Mouse (Mus musculus): ENCODE data around the gene Ccdc124. TPM values are rescaled to one million over a fixed set of nuclear protein-coding genes. Genes with fewer than 3 reads are reported as not detected.

The Ccdc124 gene
- polyA plus RNA-seq, 1 experiment from 2014 or later = 109 TPM

GRCm38 (mm10) chr8:70880546-70880945, 6.8 kb upstream of the Ccdc124 start:
- Histone ChIP-seq H3K36me3 (ENCODE audit: control insufficient read depth, insufficient read depth, low read length) (no peaks in the 10 kb centered on the region), H3K9ac (ENCODE audit: low read depth, low read length) (peak overlapping the region; percentile 28), H3K27me3 (ENCODE audit: control insufficient read depth, insufficient read depth, low read length) (no peaks in the 10 kb centered on the region), H3K9me3 (replicated peaks; ENCODE audit: control insufficient read depth, low read length) (no peaks in the 10 kb centered on the region), H3K4me3 (ENCODE audit: low read depth, low read length) (no peak overlapping the region), H3K4me2 (no peak overlapping the region; the same call in 1 of the 2 replicates), H3K27ac (ENCODE audit: low read depth, low read length) (no peak overlapping the region), H3K4me1 (ENCODE audit: control insufficient read depth, insufficient read depth, low read length) (peaks cover 6% of the 10 kb centered on the region; the same call in 1 of the 2 replicates)
- 15% methylated on average over 11 of the region's 11 CpGs for WGBS (ENCODE audit: insufficient replicate concordance)
- ATAC-seq (replicated peaks; ENCODE audit: insufficient number of reproducible peaks, low FRiP score, low TSS enrichment) = no peak

DNA sequence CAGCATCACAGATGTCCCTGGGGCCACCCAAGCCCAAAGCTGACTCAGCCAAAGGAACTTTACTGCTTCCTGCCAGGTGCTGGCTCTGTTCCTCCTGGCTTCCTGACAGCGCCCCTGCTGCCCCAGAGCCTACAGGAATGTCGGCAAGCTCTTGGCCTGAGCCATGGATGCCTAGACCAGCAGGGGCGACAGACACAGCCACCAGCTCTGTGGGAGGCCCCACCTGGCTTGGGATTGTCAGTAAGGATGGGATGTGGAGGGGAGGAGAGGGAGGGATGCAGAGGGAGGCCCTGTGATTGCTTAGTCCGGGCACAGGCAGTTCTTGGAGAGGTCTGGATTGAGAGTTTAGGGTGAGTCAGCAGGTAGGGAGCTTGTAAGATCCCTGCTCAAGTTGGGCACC, 6.4 kb upstream of the Ccdc124 start:
- ATAC-seq (replicated peaks; ENCODE audit: insufficient number of reproducible peaks, low FRiP score, low TSS enrichment) = no peak
- H3K9ac ChIP-seq (ENCODE audit: low read depth, low read length) = no peak overlapping the region; the same call in 1 of the 2 replicates
- no peaks in the 10 kb centered on the region for H3K36me3 ChIP-seq (ENCODE audit: control insufficient read depth, insufficient read depth, low read length)
- H3K4me2 ChIP-seq = no peak overlapping the region
- H3K4me1 ChIP-seq (ENCODE audit: control insufficient read depth, insufficient read depth, low read length) = peaks cover 6% of the 10 kb centered on the region; the same call in 1 of the 2 replicates
- no peaks in the 10 kb centered on the region for H3K9me3 ChIP-seq (replicated peaks; ENCODE audit: control insufficient read depth, low read length)
- WGBS (ENCODE audit: insufficient replicate concordance) = 4% methylated on average over 4 of the region's 4 CpGs
- H3K4me3 ChIP-seq (ENCODE audit: low read depth, low read length) = no peak overlapping the region
- H3K27ac ChIP-seq (ENCODE audit: low read depth, low read length) = no peak overlapping the region
- no peaks in the 10 kb centered on the region for H3K27me3 ChIP-seq (ENCODE audit: control insufficient read depth, insufficient read depth, low read length)

DNA sequence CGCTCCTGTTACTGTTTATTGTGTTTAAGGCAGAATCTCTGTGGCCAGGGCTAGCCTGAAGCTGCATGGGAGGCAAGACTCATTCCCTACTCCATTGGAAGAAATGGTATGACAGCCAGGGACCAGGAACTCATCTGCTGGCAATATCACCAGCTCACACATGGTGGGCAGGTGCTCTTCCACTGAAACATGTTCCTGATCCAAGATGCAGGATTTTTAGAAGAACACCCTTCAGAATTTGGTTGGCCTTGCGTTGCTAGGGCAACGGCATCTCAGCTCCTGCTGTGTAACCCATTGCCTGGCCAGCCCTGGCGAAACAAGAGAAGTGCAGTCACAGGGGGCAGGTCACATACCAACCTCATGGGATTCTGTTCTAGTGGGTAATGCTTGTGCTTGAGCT, 5.8 kb upstream of the Ccdc124 start:
- 55% methylated on average over 4 of the region's 4 CpGs for WGBS (ENCODE audit: insufficient replicate concordance)
- no peak for ATAC-seq (replicated peaks; ENCODE audit: insufficient number of reproducible peaks, low FRiP score, low TSS enrichment)

GRCm38 (mm10) chr8:70878178-70878577, 4.4 kb upstream of the Ccdc124 start:
- no peak overlapping the region for H3K9ac ChIP-seq (ENCODE audit: low read depth, low read length)

More for the DNA sequence above, 5.8 kb upstream of the Ccdc124 start:
- Histone ChIP-seq H3K9ac (ENCODE audit: low read depth, low read length) (no peak overlapping the region), H3K9me3 (replicated peaks; ENCODE audit: control insufficient read depth, low read length) (no peaks in the 10 kb centered on the region), H3K27me3 (ENCODE audit: control insufficient read depth, insufficient read depth, low read length) (no peaks in the 10 kb centered on the region), H3K4me1 (ENCODE audit: control insufficient read depth, insufficient read depth, low read length) (peaks cover 6% of the 10 kb centered on the region; the same call in 1 of the 2 replicates), H3K36me3 (ENCODE audit: control insufficient read depth, insufficient read depth, low read length) (no peaks in the 10 kb centered on the region), H3K27ac (ENCODE audit: low read depth, low read length) (no peak overlapping the region), H3K4me3 (ENCODE audit: low read depth, low read length) (no peak overlapping the region), H3K4me2 (no peak overlapping the region)

GRCm38 (mm10) chr8:70876382-70876781, 2.6 kb upstream of the Ccdc124 start:
- no peak overlapping the region for H3K4me2 ChIP-seq
- no peaks in the 10 kb centered on the region for H3K27me3 ChIP-seq (ENCODE audit: control insufficient read depth, insufficient read depth, low read length)
- 52% methylated on average over 4 of the region's 4 CpGs for WGBS (ENCODE audit: insufficient replicate concordance)
- no peaks in the 10 kb centered on the region for H3K9me3 ChIP-seq (replicated peaks; ENCODE audit: control insufficient read depth, low read length)
- H3K36me3 ChIP-seq (ENCODE audit: control insufficient read depth, insufficient read depth, low read length) = no peaks in the 10 kb centered on the region
- no peak overlapping the region for H3K9ac ChIP-seq (ENCODE audit: low read depth, low read length)
- no peak for ATAC-seq (replicated peaks; ENCODE audit: insufficient number of reproducible peaks, low FRiP score, low TSS enrichment)
- H3K27ac ChIP-seq (ENCODE audit: low read depth, low read length) = no peak overlapping the region
- H3K4me3 ChIP-seq (ENCODE audit: low read depth, low read length) = no peak overlapping the region
- H3K4me1 ChIP-seq (ENCODE audit: control insufficient read depth, insufficient read depth, low read length) = peaks cover 6% of the 10 kb centered on the region; the same call in 1 of the 2 replicates

More at GRCm38 (mm10) chr8:70878178-70878577, 4.4 kb upstream of the Ccdc124 start:
- Histone ChIP-seq H3K4me3 (ENCODE audit: low read depth, low read length) (no peak overlapping the region), H3K4me2 (no peak overlapping the region), H3K9me3 (replicated peaks; ENCODE audit: control insufficient read depth, low read length) (no peaks in the 10 kb centered on the region), H3K27me3 (ENCODE audit: control insufficient read depth, insufficient read depth, low read length) (no peaks in the 10 kb centered on the region), H3K4me1 (ENCODE audit: control insufficient read depth, insufficient read depth, low read length) (peaks cover 6% of the 10 kb centered on the region; the same call in 1 of the 2 replicates), H3K27ac (ENCODE audit: low read depth, low read length) (no peak overlapping the region), H3K36me3 (ENCODE audit: control insufficient read depth, insufficient read depth, low read length) (no peaks in the 10 kb centered on the region)
- 43% methylated on average over 2 of the region's 2 CpGs for WGBS (ENCODE audit: insufficient replicate concordance)
- no peak for ATAC-seq (replicated peaks; ENCODE audit: insufficient number of reproducible peaks, low FRiP score, low TSS enrichment)

DNA sequence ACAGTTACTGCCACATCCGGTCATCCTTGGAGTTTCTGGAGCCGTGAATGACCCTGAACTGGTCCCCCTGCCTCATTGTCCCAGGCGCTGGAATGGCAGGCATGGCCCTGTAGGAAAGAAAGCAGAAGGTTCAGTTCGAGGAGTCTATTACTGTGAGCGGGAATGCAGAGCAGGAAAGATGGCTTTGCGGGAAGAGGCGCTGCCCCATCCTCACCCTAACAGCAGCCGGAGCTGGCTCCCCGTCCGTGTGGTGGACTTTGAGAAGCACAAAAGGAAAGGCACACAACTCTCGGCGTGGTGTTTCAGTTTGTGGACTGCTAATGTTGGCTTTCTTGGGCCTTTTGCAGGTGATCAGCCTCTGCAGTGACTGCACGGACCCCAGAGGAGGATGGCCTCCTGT, 706 bp upstream of the Ccdc124 start:
- no peak for ATAC-seq (replicated peaks; ENCODE audit: insufficient number of reproducible peaks, low FRiP score, low TSS enrichment)
- H3K4me2 ChIP-seq = no peak overlapping the region
- peaks cover 3% of the 10 kb centered on the region; the same call in 1 of the 2 replicates for H3K4me1 ChIP-seq (ENCODE audit: control insufficient read depth, insufficient read depth, low read length)
- H3K9me3 ChIP-seq (replicated peaks; ENCODE audit: control insufficient read depth, low read length) = no peaks in the 10 kb centered on the region
- no peaks in the 10 kb centered on the region for H3K36me3 ChIP-seq (ENCODE audit: control insufficient read depth, insufficient read depth, low read length)
- WGBS (ENCODE audit: insufficient replicate concordance) = 86% methylated on average over 13 of the region's 13 CpGs
- H3K9ac ChIP-seq (ENCODE audit: low read depth, low read length) = no peak overlapping the region
- no peak overlapping the region for H3K4me3 ChIP-seq (ENCODE audit: low read depth, low read length)
- no peaks in the 10 kb centered on the region for H3K27me3 ChIP-seq (ENCODE audit: control insufficient read depth, insufficient read depth, low read length)
- no peak overlapping the region for H3K27ac ChIP-seq (ENCODE audit: low read depth, low read length)

DNA sequence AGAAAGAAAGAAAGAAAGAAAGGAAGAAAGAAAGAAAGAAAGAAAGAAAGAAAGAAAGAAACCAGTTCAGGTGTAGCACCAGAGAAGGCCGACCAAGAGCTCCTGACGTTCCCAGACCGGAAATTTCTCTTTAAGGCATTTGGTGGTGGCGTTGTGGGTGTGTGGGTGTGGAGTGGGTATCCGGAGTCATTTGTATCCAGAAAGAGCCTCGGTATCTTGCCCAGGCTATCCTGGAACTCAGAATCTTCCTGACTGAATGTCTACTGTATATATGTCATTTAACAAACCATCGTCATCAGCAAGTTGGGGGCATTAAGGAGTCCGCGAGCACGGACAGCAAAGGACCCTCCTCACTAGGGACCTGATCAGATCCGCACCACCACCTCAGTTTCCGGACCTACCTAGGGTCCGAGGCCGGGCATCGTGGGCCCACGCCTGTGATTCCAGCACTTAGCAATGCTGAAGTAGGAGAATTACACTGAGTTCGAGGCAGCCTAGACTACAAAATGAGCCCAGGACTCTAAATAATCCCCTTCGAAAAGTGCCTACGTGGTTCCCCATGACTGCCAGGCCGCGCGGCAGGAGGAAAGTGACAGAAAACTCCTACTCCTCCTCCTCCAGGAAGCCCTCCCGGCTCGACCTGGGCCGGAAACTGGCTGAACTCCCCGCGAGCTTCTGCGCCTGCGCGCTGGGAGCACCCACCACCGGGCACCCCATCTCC, 932 bp downstream of the Ccdc124 start:
- ATAC-seq (replicated peaks; ENCODE audit: insufficient number of reproducible peaks, low FRiP score, low TSS enrichment) = no peak
- WGBS (ENCODE audit: insufficient replicate concordance) = 4% methylated on average over 31 of the region's 31 CpGs
- H3K27ac ChIP-seq (ENCODE audit: low read depth, low read length) = peak overlapping the region; percentile 73
- H3K4me2 ChIP-seq = peak overlapping the region; percentile 89
- H3K27me3 ChIP-seq (ENCODE audit: control insufficient read depth, insufficient read depth, low read length) = no peaks in the 10 kb centered on the region
- peak overlapping the region; percentile 79 for H3K4me3 ChIP-seq (ENCODE audit: low read depth, low read length)
- H3K9me3 ChIP-seq (replicated peaks; ENCODE audit: control insufficient read depth, low read length) = no peaks in the 10 kb centered on the region
- peak overlapping the region; percentile 83 for H3K9ac ChIP-seq (ENCODE audit: low read depth, low read length)
- peaks cover 15% of the 10 kb centered on the region for H3K4me1 ChIP-seq (ENCODE audit: control insufficient read depth, insufficient read depth, low read length)
- no peaks in the 10 kb centered on the region for H3K36me3 ChIP-seq (ENCODE audit: control insufficient read depth, insufficient read depth, low read length)

DNA sequence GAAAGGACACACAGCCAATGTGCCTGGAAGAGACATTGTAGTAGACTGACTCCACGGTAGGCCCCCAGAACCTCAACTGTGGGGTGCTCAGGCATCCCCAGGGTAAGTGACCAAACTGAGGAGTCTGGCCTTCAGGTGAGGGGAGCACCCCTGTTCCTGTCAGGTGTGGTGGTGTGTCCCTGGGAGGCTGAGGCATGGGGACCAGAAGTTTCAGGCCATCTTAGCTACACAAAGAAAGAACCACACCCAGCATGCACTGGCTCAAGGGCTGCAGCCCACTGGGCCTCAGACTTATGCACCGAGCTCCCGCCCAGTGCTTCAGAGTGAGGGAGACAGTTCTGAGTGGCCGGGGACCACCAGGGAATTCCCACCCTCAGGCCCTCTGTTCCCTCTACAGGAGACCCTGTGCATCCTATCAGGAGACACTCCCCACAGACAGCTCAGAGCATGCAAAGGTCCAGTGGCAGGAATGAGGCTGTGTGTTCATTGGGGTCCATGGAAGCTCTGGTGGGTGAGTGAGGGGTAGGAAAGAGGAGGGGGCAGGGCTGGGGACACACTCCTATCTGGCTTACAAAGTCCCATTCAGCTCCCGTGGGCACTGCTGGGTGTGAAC, 2.4 kb downstream of the Ccdc124 start:
- Histone ChIP-seq H3K27me3 (ENCODE audit: control insufficient read depth, insufficient read depth, low read length) (no peaks in the 10 kb centered on the region), H3K27ac (ENCODE audit: low read depth, low read length) (peak overlapping the region; percentile 30; the same call in 1 of the 2 replicates), H3K4me3 (ENCODE audit: low read depth, low read length) (no peak overlapping the region), H3K9ac (ENCODE audit: low read depth, low read length) (no peak overlapping the region), H3K9me3 (replicated peaks; ENCODE audit: control insufficient read depth, low read length) (no peaks in the 10 kb centered on the region), H3K4me1 (ENCODE audit: control insufficient read depth, insufficient read depth, low read length) (peaks cover 17% of the 10 kb centered on the region), H3K36me3 (ENCODE audit: control insufficient read depth, insufficient read depth, low read length) (no peaks in the 10 kb centered on the region), H3K4me2 (no peak overlapping the region)
- WGBS (ENCODE audit: insufficient replicate concordance) = 80% methylated on average over 5 of the region's 5 CpGs
- ATAC-seq (replicated peaks; ENCODE audit: insufficient number of reproducible peaks, low FRiP score, low TSS enrichment) = no peak

Measured in heart, embryonic 11.5 days (tissue).